Mouse (Mus musculus) brain, adult 2 months (tissue): ENCODE results near the gene Rasgef1a.
A peak's percentile ranks its signal among the peaks of the same experiment; 100 is the strongest.

Experiments
- DNase-seq: peaks from one replicate; pipeline ENCODE4 v3.0.0; 2011; ENCODE audit warnings: low read depth, low spot score

Gene Rasgef1a

DNA sequence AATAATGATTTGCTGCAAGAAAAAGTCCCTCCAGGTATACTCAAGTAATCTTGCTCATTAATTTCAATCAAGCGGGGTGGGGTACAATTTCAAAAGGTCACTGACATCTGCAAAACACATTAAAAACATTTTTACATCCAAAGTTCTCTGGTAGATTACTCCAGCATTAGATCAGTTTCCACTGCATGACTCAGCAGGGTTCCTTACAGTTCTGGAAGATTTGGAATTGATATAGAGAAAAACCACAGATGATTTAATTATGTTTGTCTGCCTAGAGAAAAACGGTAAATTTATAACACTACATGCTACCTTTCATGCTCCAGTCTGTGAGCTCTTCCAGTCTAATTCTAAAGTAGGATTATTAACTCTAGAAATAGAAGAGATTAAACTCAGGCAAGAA lies 118.8 kb downstream of the Rasgef1a start:
- peak; percentile 14 for DNase-seq

DNA sequence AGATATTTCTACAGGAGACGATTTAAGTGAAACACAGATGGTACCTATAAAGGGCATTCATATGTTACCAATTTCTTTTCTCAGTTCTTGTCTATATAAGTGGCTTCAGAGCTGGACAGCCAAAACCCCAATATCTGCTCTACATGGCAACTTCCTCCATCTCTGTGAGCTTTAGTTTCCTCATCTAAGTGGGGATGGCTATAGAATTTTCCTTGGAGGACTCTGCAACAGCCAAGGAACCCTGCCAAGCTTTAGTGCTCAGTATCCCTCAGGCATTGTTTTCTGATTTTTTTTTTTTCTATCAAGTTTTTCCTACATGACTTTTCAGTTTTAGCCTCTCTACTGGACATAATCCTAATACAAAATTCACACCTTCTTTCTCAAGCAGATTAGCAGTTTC lies 123.2 kb downstream of the Rasgef1a start:
- DNase-seq, result no peak

DNA sequence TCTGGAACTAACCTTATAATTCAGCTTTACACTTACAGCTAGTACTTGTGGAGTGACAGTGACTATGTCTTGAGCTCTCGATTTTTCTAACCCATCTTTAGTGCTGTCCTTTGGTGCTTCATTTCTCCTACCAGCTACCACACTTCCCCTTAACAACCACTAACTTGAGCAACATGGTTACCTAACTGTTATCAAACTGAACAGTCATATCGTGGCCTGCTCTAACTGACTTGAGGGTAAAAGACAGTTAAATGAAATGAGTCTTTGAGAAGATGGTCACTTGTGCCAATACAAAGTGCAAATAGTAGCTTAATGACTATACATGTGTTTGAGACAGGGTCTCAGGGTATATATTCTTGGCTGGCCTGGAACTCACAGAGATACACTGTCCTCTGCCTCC lies 125.9 kb downstream of the Rasgef1a start:
- no peak for DNase-seq

DNA sequence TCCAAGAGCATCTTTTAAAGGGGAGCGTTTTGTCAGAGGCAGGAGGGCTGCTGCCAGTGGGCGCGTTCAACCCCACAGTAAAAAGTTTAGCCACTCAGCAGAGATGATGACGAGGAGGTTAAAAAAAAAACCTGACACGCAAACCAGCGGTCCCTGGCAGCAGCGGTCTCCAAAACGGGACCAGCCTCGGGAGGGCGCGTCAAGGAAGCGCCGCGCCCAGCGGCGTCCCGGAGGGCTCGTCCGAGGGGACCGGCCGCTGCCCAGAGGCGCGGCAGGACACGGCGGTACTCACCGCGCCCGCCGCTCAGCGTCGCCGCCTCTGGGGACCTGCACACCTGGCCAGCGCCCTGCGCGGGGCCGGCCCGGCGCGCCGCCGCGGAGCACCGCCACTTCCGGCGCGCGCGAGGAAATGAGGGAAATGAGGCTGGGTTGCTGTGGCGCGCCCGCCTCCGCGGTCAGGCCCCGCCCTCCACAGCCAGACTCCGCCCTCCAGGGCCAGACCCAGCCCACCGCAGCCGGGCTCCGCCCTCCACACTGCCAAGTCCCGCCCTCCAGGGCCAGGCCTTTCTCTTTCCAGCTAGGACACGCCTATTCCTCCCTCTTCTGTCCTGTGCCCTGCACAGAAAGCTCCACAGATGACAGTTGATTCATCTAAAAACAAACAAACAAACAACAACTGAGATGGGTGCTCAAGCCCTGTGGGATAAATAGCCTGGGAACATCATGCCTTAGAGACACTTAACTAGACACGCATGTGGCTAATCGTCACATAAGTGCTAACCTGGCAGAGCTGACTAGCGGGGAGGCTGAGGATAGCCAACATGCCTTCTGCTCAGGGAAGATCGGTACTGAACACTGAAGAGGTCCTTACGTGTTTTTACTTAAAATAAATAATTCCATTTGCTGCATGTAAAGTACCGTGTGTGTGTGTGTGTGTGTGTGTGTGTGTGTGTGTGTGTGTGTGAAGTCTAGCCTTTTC lies 127.8 kb downstream of the Rasgef1a start, which contains the start of gene Csgalnact2:
Csgalnact2 (minus strand) TSS at position 410 of the 979 bp plus-strand sequence.
- peak; percentile 95 for DNase-seq

DNA sequence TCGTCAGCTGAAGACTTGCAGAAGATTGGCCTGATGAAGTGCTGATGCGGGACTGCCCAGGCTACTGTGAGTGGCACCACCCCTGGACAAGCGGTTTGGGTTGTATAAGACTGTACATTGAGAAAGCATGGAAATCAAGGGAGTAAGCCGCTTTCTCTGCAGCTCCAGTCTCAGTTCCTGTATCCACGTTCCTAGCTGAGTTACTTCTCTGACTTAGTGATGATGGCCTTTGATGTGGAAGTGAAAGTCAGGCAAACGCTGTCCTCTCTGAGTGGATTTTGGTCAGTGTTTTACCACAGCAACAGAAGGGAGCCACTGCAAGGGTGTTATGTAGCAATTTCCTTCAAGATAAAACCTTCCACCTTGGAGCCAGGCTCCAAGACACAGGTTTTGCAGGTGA lies 129.7 kb downstream of the Rasgef1a start:
- no peak for DNase-seq
